Mouse (Mus musculus): ENCODE data around the gene Sult1a1.

GRCm38 (mm10) chr7:126653991-126654390 is 22.2 kb downstream of the Sult1a1 start:
- no peak for TF ChIP-seq CTCF (IDR thresholded peaks at IDR 0.05; ENCODE audit: borderline replicate concordance, insufficient read depth, low read length)
- no peak for TF ChIP-seq POLR2A (IDR thresholded peaks at IDR 0.05; ENCODE audit: low read depth, low read length)
